Mouse (Mus musculus) neural tube, embryonic 15.5 days (tissue): ENCODE data around the gene Cenpk. TPM values are rescaled to one million over a fixed set of nuclear protein-coding genes. Genes with fewer than 3 reads are reported as not detected.
"Not testable (repeated sequence)": the region's sequence is repeated elsewhere in the genome, so short reads cannot be mapped to it uniquely, and the experiment has no call there.

Experiments used
- ATAC-seq: fragments of 200-750 bp; cut with Nextera tagmentation; 2 replicates; pipeline ENCODE4 v1.8.0; 2017; ENCODE audit warnings: mild to moderate bottlenecking, moderate TSS enrichment, moderate library complexity; ENCODE audit not compliant: low FRiP score
- H3K27ac ChIP-seq: fragments of 300-500 bp; sonication (generic); replicated peaks from 2 replicates; pipeline ENCODE4 v1.5.1; 2015; ENCODE audit warnings: mild to moderate bottlenecking, inconsistent platforms
- H3K27me3 ChIP-seq: fragments of 300-500 bp; sonication (generic); replicated peaks from 2 replicates; pipeline ENCODE4 v1.6.1; 2015; ENCODE audit warnings: inconsistent platforms
- H3K36me3 ChIP-seq: fragments of 300-500 bp; sonication (generic); 2 replicates; pipeline ENCODE4 v1.6.1; 2015; ENCODE audit warnings: inconsistent platforms
- H3K4me1 ChIP-seq: fragments of 300-500 bp; sonication (generic); 2 replicates; pipeline ENCODE4 v1.6.1; 2015; ENCODE audit warnings: inconsistent platforms
- H3K4me2 ChIP-seq: fragments of 300-500 bp; sonication (generic); 2 replicates; pipeline ENCODE4 v1.6.1; 2015; ENCODE audit warnings: inconsistent platforms, mild to moderate bottlenecking, moderate library complexity
- H3K4me3 ChIP-seq: fragments of 300-500 bp; sonication (generic); replicated peaks from 2 replicates; pipeline ENCODE4 v1.5.1; 2015; ENCODE audit warnings: mild to moderate bottlenecking, inconsistent platforms
- H3K9ac ChIP-seq: fragments of 300-500 bp; sonication (generic); replicated peaks from 2 replicates; pipeline ENCODE4 v1.6.1; 2015; ENCODE audit warnings: mild to moderate bottlenecking, inconsistent platforms
- H3K9me3 ChIP-seq: fragments of 300-500 bp; sonication (generic); replicated peaks from 2 replicates; pipeline ENCODE4 v1.6.1; 2016; ENCODE audit warnings: inconsistent platforms
- WGBS: fragments of 180-500 bp; shearing (Covaris S2); methylation state at CpG from one replicate; pipeline ENCODE4 v1.1.7; 2015; ENCODE audit warnings: mixed read lengths; 5-methylcytosine and 5-hydroxymethylcytosine counted together
- polyA plus RNA-seq: library from polyadenylated mRNA; unstranded; fragments of >200 nt; fragmentation: Nextera tagmentation; extraction: Ambion mirVana; gene quantifications from 2 replicates; pipeline ENCODE4 v1.2.1, GENCODE M21; 2015

Gene Cenpk
- polyA plus RNA-seq, result 10.6 and 22.3 TPM in 2 replicates

DNA sequence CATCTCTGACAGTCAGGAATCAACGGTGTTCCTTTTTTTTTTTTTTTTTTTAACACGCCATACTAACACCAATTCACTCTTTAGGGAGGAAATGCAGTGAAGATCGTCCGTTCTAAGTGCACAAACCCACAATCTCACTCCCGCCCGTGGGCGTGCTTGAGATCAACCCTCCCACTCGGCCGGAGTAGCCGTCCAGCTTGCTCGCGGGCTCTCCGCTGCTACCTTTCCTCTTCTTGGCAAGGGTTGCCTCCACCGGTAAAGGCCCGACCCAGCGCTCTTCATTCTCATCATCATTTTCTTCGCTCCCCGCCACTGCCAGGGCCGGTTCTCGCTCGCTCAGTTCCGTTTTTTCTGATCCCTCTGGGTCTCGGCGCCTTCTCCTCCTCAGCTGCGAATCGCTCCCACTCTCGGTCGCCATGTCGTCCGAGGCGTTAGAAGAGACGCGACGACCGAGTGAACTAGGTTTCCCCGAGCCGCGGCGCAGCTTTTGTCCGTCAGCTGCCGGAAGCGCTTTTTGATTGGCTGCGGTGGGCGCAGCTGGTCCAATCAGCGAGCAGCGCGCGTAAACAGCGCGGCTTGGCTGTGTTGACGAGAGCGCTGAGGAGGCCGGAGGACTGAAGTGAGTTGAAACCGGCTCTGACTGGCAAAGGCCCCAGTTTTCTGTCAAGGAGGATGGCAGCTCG lies at the start of gene Cenpk, which contains the start of gene Ppwd1:
TSS of gene Cenpk (plus strand) at position 228 of the 683 bp plus-strand sequence.
TSS of gene Ppwd1 (minus strand) at position 460 of the 683 bp plus-strand sequence.
- peak; percentile 100 for ATAC-seq
- peaks cover 21% of the 10 kb centered on the region for H3K4me1 ChIP-seq
- H3K9ac ChIP-seq, result peak within 1 kb of the TSS; percentile 76
- WGBS, result under 1% methylated on average over 55 of the region's 55 CpGs
- H3K36me3 ChIP-seq, result no peaks in the 10 kb centered on the region
- H3K4me3 ChIP-seq, result peak within 1 kb of the TSS; percentile 71
- peak within 1 kb of the TSS; percentile 93 for H3K27ac ChIP-seq
- no peaks in the 10 kb centered on the region for H3K9me3 ChIP-seq
- no peaks in the 10 kb centered on the region for H3K27me3 ChIP-seq
- H3K4me2 ChIP-seq, result peak within 1 kb of the TSS; percentile 86

DNA sequence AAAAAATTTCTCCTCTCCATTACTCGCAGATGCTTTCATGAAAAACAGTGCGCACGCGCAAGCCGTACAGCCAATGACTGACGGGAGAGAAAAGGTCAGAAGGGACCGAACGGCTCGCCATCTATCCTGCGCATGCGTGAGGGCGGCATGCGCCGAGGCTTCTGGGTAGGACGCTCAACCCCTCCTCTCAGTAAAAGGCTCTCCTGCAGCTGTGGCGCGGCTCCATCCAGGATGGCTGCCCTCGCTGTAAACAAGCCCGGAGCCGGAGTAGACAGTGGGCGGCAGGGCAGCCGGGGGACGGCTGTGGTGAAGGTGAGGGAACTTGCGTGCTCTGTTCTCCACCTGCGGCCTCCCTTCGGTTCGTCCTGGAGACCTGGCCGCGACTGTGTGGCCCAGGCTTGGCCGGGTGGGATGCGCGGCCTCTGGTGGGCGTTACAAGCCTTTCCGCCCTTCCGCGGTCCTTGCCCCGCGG lies 49.7 kb upstream of the Cenpk start, which contains the start of gene Trim23:
TSS of gene Trim23 (plus strand) at position 148 of the 472 bp plus-strand sequence.
- Histone ChIP-seq H3K4me2 (peak within 1 kb of the TSS; percentile 80), H3K27me3 (no peaks in the 10 kb centered on the region), H3K4me3 (peak within 1 kb of the TSS; percentile 80), H3K36me3 (peaks cover 9% of the 10 kb centered on the region), H3K9ac (peak within 1 kb of the TSS; percentile 90), H3K9me3 (no peaks in the 10 kb centered on the region), H3K4me1 (peaks cover 24% of the 10 kb centered on the region), H3K27ac (peak within 1 kb of the TSS; percentile 85)
- ATAC-seq, result peak; percentile 99
- under 1% methylated on average over 38 of the region's 38 CpGs for WGBS

- H3K4me3 ChIP-seq, result peak overlapping the region; percentile 80
- H3K27ac ChIP-seq, result peak overlapping the region; percentile 85
- WGBS, result 23% methylated on average over 13 of the region's 13 CpGs
- ATAC-seq, result peak; percentile 1; the same call in 1 of the 2 replicates
- H3K36me3 ChIP-seq, result peaks cover 12% of the 10 kb centered on the region
- no peaks in the 10 kb centered on the region for H3K27me3 ChIP-seq
- H3K4me1 ChIP-seq, result peaks cover 23% of the 10 kb centered on the region
- H3K9ac ChIP-seq, result peak overlapping the region; percentile 90
- peak overlapping the region; percentile 66 for H3K4me2 ChIP-seq
- H3K9me3 ChIP-seq, result no peaks in the 10 kb centered on the region
Measured at GRCm38 (mm10) chr13:104179176-104179888, 49.1 kb upstream of the Cenpk start.

DNA sequence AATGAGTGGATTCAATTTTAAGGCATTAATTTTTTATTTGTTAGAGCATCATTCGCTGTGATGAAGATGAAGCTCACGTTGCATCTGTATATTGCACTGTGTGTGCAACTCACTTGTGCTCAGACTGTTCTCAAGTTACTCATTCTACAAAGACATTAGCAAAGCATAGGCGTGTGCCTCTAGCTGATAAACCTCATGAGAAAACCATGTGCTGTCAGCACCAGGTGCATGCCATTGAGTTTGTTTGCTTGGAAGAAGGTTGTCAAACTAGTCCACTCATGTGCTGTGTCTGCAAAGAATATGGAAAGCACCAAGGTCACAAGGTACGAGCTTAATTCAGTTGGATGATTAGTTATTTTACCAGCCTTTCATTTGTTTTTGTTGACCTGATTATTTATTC lies 41.1 kb upstream of the Cenpk start:
- Histone ChIP-seq H3K27ac (no peak overlapping the region), H3K27me3 (no peaks in the 10 kb centered on the region), H3K4me1 (no peaks in the 10 kb centered on the region), H3K4me3 (no peak overlapping the region), H3K4me2 (no peak overlapping the region), H3K36me3 (peaks cover 33% of the 10 kb centered on the region), H3K9ac (no peak overlapping the region), H3K9me3 (no peaks in the 10 kb centered on the region)
- no peak for ATAC-seq
- WGBS, result 90% methylated on average over 4 of the region's 4 CpGs

DNA sequence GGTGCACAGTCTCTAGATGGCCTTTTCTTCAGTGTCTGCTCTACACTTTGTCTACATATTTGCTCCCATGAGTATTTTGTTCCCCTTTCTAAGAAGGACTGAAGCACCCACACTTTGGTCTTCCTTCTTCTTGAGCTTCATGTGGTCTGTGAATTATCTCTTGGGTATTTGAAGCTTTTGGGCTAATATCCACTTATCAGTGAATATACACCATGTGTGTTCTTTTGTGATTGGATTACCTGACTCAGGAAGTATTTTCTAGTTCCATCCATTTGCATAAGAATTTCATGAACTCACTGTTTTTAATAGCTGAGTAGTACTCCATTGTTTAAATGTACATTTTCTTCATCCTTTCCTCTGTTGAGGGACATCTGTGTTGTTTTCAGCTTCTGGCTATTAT lies 32.5 kb upstream of the Cenpk start:
- not testable (repeated sequence) for H3K4me1 ChIP-seq, H3K27me3 ChIP-seq, H3K4me3 ChIP-seq, H3K9ac ChIP-seq, H3K4me2 ChIP-seq, H3K27ac ChIP-seq, ATAC-seq, H3K9me3 ChIP-seq
- H3K36me3 ChIP-seq, result peaks cover 40% of the 10 kb centered on the region

DNA sequence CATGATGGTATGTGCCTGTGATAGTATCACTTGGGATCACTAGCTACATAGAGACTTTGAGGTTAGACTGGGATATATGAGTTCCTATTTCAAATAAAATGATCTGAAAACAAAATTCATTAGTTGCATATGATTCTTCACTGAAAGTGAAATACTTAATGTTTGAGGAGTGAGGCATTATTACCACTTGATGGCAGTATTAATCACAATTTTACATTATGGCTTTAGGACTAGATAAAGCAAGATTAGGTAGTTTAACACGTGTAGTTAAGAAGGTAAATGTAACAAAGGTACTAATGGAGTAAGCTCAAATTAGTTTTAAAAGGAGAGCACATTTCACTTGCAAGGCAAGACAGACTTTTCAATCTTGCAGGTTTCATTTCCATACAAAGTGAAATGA lies 24.1 kb upstream of the Cenpk start:
- no peaks in the 10 kb centered on the region for H3K27me3 ChIP-seq
- H3K4me3 ChIP-seq, result no peak overlapping the region
- H3K27ac ChIP-seq, result no peak overlapping the region
- no peak overlapping the region for H3K4me2 ChIP-seq
- WGBS, result 57% methylated on average over 1 of the region's 1 CpGs
- H3K9ac ChIP-seq, result no peak overlapping the region
- H3K9me3 ChIP-seq, result no peaks in the 10 kb centered on the region
- H3K36me3 ChIP-seq, result peaks cover 14% of the 10 kb centered on the region
- H3K4me1 ChIP-seq, result no peaks in the 10 kb centered on the region
- no peak for ATAC-seq

- H3K36me3 ChIP-seq, result no peaks in the 10 kb centered on the region
- peak overlapping the region; percentile 76; the same call in 1 of the 2 replicates for H3K9ac ChIP-seq
- peak overlapping the region; percentile 71 for H3K4me3 ChIP-seq
- no peak for ATAC-seq
- H3K4me2 ChIP-seq, result peak overlapping the region; percentile 70
- H3K27me3 ChIP-seq, result no peaks in the 10 kb centered on the region
- no peak overlapping the region for H3K27ac ChIP-seq
- peaks cover 21% of the 10 kb centered on the region for H3K4me1 ChIP-seq
- WGBS, result 63% methylated on average over 3 of the region's 3 CpGs
- H3K9me3 ChIP-seq, result no peaks in the 10 kb centered on the region
Measured at GRCm38 (mm10) chr13:104227478-104227877, 933 bp upstream of the Cenpk start.

DNA sequence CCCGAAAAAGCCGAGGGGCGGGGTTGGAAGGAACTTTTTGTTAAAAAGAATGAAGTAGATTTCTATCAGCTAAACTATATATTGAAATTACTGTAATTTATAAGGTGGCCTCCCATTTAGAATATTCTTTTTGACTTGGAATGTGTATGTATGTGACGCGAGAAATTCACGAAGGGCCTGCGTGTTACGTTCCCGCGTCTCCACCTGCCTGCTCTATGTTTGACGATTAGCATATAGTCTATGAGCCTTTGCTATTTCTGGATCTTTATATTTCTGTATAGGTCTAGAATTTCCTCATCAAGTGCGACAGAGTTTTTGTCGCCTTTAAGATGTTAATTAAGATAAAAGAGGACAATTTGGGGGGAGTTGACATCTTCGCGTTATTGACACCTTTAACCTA lies 770 bp downstream of the Cenpk start:
- peak; percentile 27; the same call in 1 of the 2 replicates for ATAC-seq
- H3K36me3 ChIP-seq, result no peaks in the 10 kb centered on the region

DNA sequence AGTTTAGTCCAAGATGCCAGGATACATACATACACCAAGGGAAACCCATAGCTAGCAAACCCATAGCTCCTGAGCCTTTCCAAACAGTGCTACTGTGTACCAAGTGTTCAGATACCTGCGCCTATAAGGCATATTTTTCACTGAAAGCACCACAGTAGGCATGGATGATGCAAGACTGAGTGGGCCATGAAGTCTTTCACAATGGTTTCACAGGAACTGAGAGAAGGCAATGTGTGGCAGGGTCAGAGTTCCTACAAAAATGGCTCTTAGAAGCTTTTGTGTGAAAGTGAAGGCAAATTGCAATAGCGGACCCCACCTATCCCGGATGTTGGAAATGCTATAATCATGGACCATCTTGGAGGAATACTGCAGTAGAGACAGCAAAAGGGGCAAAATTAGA lies 30.6 kb downstream of the Cenpk start:
- WGBS, result 94% methylated on average over 3 of the region's 3 CpGs
- H3K9me3 ChIP-seq, result 0 out of 2 replicates have a peak, but pooled peaks cover 2% of the 10 kb centered on the region
- no peak overlapping the region for H3K9ac ChIP-seq
- ATAC-seq, result no peak
- no peaks in the 10 kb centered on the region for H3K4me1 ChIP-seq
- no peak overlapping the region for H3K4me2 ChIP-seq
- H3K27me3 ChIP-seq, result no peaks in the 10 kb centered on the region
- no peak overlapping the region for H3K27ac ChIP-seq
- no peak overlapping the region for H3K4me3 ChIP-seq
- H3K36me3 ChIP-seq, result no peaks in the 10 kb centered on the region

More for the DNA sequence above, 770 bp downstream of the Cenpk start:
- peak overlapping the region; percentile 60 for H3K9ac ChIP-seq
- H3K9me3 ChIP-seq, result no peaks in the 10 kb centered on the region
- WGBS, result 9% methylated on average over 15 of the region's 15 CpGs
- H3K4me2 ChIP-seq, result peak overlapping the region; percentile 86
- no peaks in the 10 kb centered on the region for H3K27me3 ChIP-seq
- 0 out of 2 replicates have a peak overlapping the region, but pooled peaks have one; percentile 38 for H3K27ac ChIP-seq
- peaks cover 21% of the 10 kb centered on the region for H3K4me1 ChIP-seq
- peak overlapping the region; percentile 71 for H3K4me3 ChIP-seq

- H3K4me1 ChIP-seq, result peaks cover 28% of the 10 kb centered on the region
- 0 out of 2 replicates have a peak, but pooled peaks have one; percentile 30 for ATAC-seq
- no peaks in the 10 kb centered on the region for H3K36me3 ChIP-seq
- H3K27me3 ChIP-seq, result no peaks in the 10 kb centered on the region
- 0 out of 2 replicates have a peak overlapping the region, but pooled peaks have one; percentile 43 for H3K4me3 ChIP-seq
- peak overlapping the region; percentile 81 for H3K4me2 ChIP-seq
- no peak overlapping the region for H3K27ac ChIP-seq
- no peaks in the 10 kb centered on the region for H3K9me3 ChIP-seq
- H3K9ac ChIP-seq, result no peak overlapping the region
- 1% methylated on average over 2 of the region's 2 CpGs for WGBS
Measured at GRCm38 (mm10) chr13:104285031-104285431, 56.6 kb downstream of the Cenpk start.

DNA sequence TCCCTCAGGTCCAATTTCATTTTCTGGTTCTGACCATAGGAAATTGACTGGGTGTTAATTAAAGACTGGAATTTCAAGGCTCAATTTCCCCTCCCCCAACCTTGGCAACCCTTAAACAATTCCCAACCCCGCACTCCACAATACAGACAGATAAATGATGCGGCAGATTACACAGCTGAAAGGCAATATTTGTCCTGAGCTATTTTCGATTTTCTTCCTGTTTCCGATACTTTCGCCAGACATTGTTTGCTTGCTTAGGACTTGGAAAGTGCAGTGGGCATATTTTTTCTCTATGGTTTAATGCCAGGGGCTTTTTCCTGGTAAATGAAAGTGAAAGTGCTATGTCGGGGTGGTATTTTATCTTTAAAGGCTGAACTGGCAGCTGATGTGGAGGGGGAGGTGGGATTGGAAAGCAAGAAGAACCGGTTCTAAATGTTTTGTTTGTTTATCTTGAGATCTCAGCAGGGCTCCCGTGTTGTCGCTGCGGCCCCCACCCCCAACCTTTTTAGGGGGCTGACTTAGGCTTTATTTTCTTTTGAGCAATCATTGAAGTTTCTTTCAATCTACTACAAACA lies 57.4 kb downstream of the Cenpk start:
- no peaks in the 10 kb centered on the region for H3K36me3 ChIP-seq
- no peak for ATAC-seq
- peak overlapping the region; percentile 48 for H3K9ac ChIP-seq
- WGBS, result under 1% methylated on average over 10 of the region's 10 CpGs
- H3K27me3 ChIP-seq, result no peaks in the 10 kb centered on the region
- H3K4me1 ChIP-seq, result peaks cover 28% of the 10 kb centered on the region
- peak overlapping the region; percentile 43 for H3K4me3 ChIP-seq
- peak overlapping the region; percentile 81 for H3K4me2 ChIP-seq
- peak overlapping the region; percentile 69 for H3K27ac ChIP-seq
- H3K9me3 ChIP-seq, result no peaks in the 10 kb centered on the region
